Comparison of ENCODE assay signal across 9 mouse cellular contexts in genomic region chr13:24565950-24566320, GRCm38 (mm10). TPM values are rescaled to one million over a fixed set of nuclear protein-coding genes. Genes with fewer than 3 reads are reported as not detected.
DNase-seq lines count a peak whose midpoint lies in the region; ATAC-seq lines count a peak whose summit lies in the region.
"Had no signal": no experiment of that assay in that cellular context is flagged by ENCODE, and none has a peak within 500 bp of the region (broad histone marks: within the 10 kb centered on the region; RNA-seq: fewer than 3 reads in every experiment).

No protein-coding gene starts in this region.

- H3K36me3 ChIP-seq in hindbrain, embryonic 10.5 days: no peaks in the 10 kb centered on the region
- no peaks in the 10 kb centered on the region for H3K36me3 ChIP-seq in hindbrain, embryonic 11.5 days (ENCODE audit: control insufficient read depth, insufficient read depth, low read length)
- H3K36me3 ChIP-seq in forebrain, embryonic 11.5 days (ENCODE audit: control insufficient read depth, insufficient read depth, low read length): no peaks in the 10 kb centered on the region
- H3K36me3 ChIP-seq in kidney, embryonic 14.5 days (ENCODE audit: control insufficient read depth, insufficient read depth, low read length): no peaks in the 10 kb centered on the region

- DNase-seq in hindbrain, embryonic 10.5 days (ENCODE audit: low spot score): peak; percentile 30
- DNase-seq in hindbrain, embryonic 11.5 days (ENCODE audit: low spot score): no peak
- no peak for DNase-seq in forebrain, embryonic 11.5 days (ENCODE audit: low spot score)
- peak; percentile 77 for DNase-seq in lung, postnatal 25 days (ENCODE audit: low spot score)
- DNase-seq in spleen, postnatal 14 days (ENCODE audit: low spot score in 2 of 2): no peak
- DNase-seq in natural killer cell, adult 2 months (ENCODE audit: low spot score in 2 of 2): no peak

- no peak overlapping the region for H3K4me3 ChIP-seq in hindbrain, embryonic 10.5 days
- no peak overlapping the region for H3K4me3 ChIP-seq in hindbrain, embryonic 11.5 days (ENCODE audit: low read depth, low read length)
- H3K4me3 ChIP-seq in forebrain, embryonic 11.5 days (ENCODE audit: low read depth, low read length): no peak overlapping the region
- no peak overlapping the region for H3K4me3 ChIP-seq in kidney, embryonic 14.5 days (ENCODE audit: low read length)

- ATAC-seq in hindbrain, embryonic 11.5 days (ENCODE audit: low FRiP score): no peak
- 0 out of 2 replicates have a peak, but pooled peaks have one; percentile 30 for ATAC-seq in forebrain, embryonic 11.5 days (replicated peaks; ENCODE audit: low FRiP score)
- ATAC-seq in kidney, embryonic 14.5 days (ENCODE audit: low FRiP score, low TSS enrichment): peak; percentile 68; the same call in 1 of the 2 replicates
- no peak for ATAC-seq in megakaryocyte-erythroid progenitor cell, adult 5-6 weeks (replicated peaks; ENCODE audit: low FRiP score, low TSS enrichment, poor library complexity, severe bottlenecking)

- peaks cover 23% of the 10 kb centered on the region for H3K4me1 ChIP-seq in hindbrain, embryonic 10.5 days (replicated peaks)
- H3K4me1 ChIP-seq in hindbrain, embryonic 11.5 days (replicated peaks; ENCODE audit: control insufficient read depth, insufficient read depth, low read length): no peaks in the 10 kb centered on the region
- peaks cover 3% of the 10 kb centered on the region; the same call in 1 of the 2 replicates for H3K4me1 ChIP-seq in forebrain, embryonic 11.5 days (replicated peaks; ENCODE audit: control insufficient read depth, insufficient read depth, low read length)
- H3K4me1 ChIP-seq in kidney, embryonic 14.5 days (ENCODE audit: control insufficient read depth, insufficient read depth, low read length): peaks cover 6% of the 10 kb centered on the region; the same call in 1 of the 2 replicates

- H3K27me3 ChIP-seq in hindbrain, embryonic 10.5 days (ENCODE audit: insufficient read depth, poor library complexity, severe bottlenecking): no peaks in the 10 kb centered on the region
- H3K27me3 ChIP-seq in hindbrain, embryonic 11.5 days (ENCODE audit: control insufficient read depth, insufficient read depth, low read length): no peaks in the 10 kb centered on the region
- H3K27me3 ChIP-seq in forebrain, embryonic 11.5 days (ENCODE audit: control insufficient read depth, insufficient read depth, low read length): no peaks in the 10 kb centered on the region
- no peaks in the 10 kb centered on the region for H3K27me3 ChIP-seq in kidney, embryonic 14.5 days (ENCODE audit: control insufficient read depth, insufficient read depth, low read length)
- H3K27me3 ChIP-seq: CH12.LX had no signal

- H3K4me2 ChIP-seq in hindbrain, embryonic 11.5 days (replicated peaks; ENCODE audit: low read depth, low read length): no peak overlapping the region
- H3K4me2 ChIP-seq in forebrain, embryonic 11.5 days (ENCODE audit: low read depth, low read length, severe bottlenecking): no peak overlapping the region
- H3K4me2 ChIP-seq in kidney, embryonic 14.5 days (replicated peaks; ENCODE audit: low read depth, low read length): no peak overlapping the region

- WGBS in hindbrain, embryonic 10.5 days: 26% methylated on average over 3 of the region's 3 CpGs
- 45% methylated on average over 3 of the region's 3 CpGs for WGBS in hindbrain, embryonic 11.5 days
- 19% methylated on average over 3 of the region's 3 CpGs for WGBS in forebrain, embryonic 11.5 days
- 33% methylated on average over 3 of the region's 3 CpGs for WGBS in kidney, embryonic 14.5 days

- no peak overlapping the region for H3K9ac ChIP-seq in hindbrain, embryonic 11.5 days (ENCODE audit: low read depth, low read length)
- H3K9ac ChIP-seq in forebrain, embryonic 11.5 days (ENCODE audit: low read length): no peak overlapping the region
- no peak overlapping the region for H3K9ac ChIP-seq in kidney, embryonic 14.5 days (ENCODE audit: low read depth, low read length)

- H3K27ac ChIP-seq in hindbrain, embryonic 10.5 days: peak overlapping the region; percentile 78
- no peak overlapping the region for H3K27ac ChIP-seq in hindbrain, embryonic 11.5 days (ENCODE audit: low read depth, low read length)
- peak overlapping the region; percentile 58; the same call in 1 of the 2 replicates for H3K27ac ChIP-seq in forebrain, embryonic 11.5 days (ENCODE audit: low read depth, low read length)
- H3K27ac ChIP-seq in kidney, embryonic 14.5 days (ENCODE audit: low read depth, low read length): peak overlapping the region; percentile 76

- no peaks in the 10 kb centered on the region for H3K9me3 ChIP-seq in hindbrain, embryonic 10.5 days
- H3K9me3 ChIP-seq in hindbrain, embryonic 11.5 days (ENCODE audit: control insufficient read depth, low read length): no peaks in the 10 kb centered on the region
- no peaks in the 10 kb centered on the region for H3K9me3 ChIP-seq in forebrain, embryonic 11.5 days (ENCODE audit: control insufficient read depth, low read length)
- no peaks in the 10 kb centered on the region for H3K9me3 ChIP-seq in kidney, embryonic 14.5 days (ENCODE audit: control insufficient read depth, low read length)

RNA-seq across cellular contexts. Expression of gene Ripor2, which starts 16.1 kb away (rescaled TPM):
- polyA plus RNA-seq in hindbrain, embryonic 10.5 days (2016; fragmentation: Nextera tagmentation; extraction: Ambion mirVana): 3.7 and 6.4 TPM in 2 replicates
- polyA plus RNA-seq in hindbrain, embryonic 11.5 days (2014; fragmentation: Nextera tagmentation; extraction: Ambion mirVana): 9.5 and 10.4 TPM in 2 replicates
- polyA plus RNA-seq in forebrain, embryonic 11.5 days (2014; fragmentation: Nextera tagmentation; extraction: Ambion mirVana): 7.3 and 9.5 TPM in 2 replicates
- 2.4 and 3.1 TPM in 2 replicates for polyA plus RNA-seq in kidney, embryonic 14.5 days (2014; fragmentation: Nextera tagmentation; extraction: Ambion mirVana)
- 34.1 and 50.0 TPM in 2 replicates for total RNA-seq in megakaryocyte-erythroid progenitor cell, adult 5-6 weeks (2014; fragmentation: Nextera tagmentation)
- total RNA-seq in megakaryocyte-erythroid progenitor cell, adult 5-6 weeks (2017): 24.7 and 32.6 TPM in 2 replicates

Comparison
In these comparisons a context has a peak if more than half of its experiments do, and no peak if none do; other contexts are left out.
1. DNase-seq: peak in hindbrain, embryonic 10.5 days (single experiment) and lung, postnatal 25 days (single experiment); none in hindbrain, embryonic 11.5 days (single experiment), forebrain, embryonic 11.5 days (single experiment), spleen, postnatal 14 days (0 of 2) and natural killer cell, adult 2 months (0 of 2).
2. ATAC-seq: peak in forebrain, embryonic 11.5 days (single experiment) and kidney, embryonic 14.5 days (single experiment); none in hindbrain, embryonic 11.5 days (single experiment) and megakaryocyte-erythroid progenitor cell, adult 5-6 weeks (single experiment).